Mouse (Mus musculus) adrenal gland, adult 18-20 months (tissue): ENCODE results near the gene Krt72. TPM values are rescaled to one million over a fixed set of nuclear protein-coding genes. Genes with fewer than 3 reads are reported as not detected.

Experiments
- DNase-seq, 2 experiments: peaks; one replicate each; pipeline ENCODE4 v3.0.0; 2021 to 2022; ENCODE audit warnings: low spot score in 2 of 2
- long read RNA-seq, 2 experiments: library from polyadenylated mRNA; stranded (forward); transcript quantifications; one replicate each; pipeline ENCODE4 v2.0.0; 2021
- total RNA-seq, 2 experiments: library from RNA; stranded (reverse); gene quantifications; 1 replicate in 1 of 2; 2 replicates in 1 of 2; pipeline ENCODE4 v1.2.3; 2021

Gene Krt72
- total RNA-seq: not detected
- long read RNA-seq, experiment 1: 0 reads
- long read RNA-seq, experiment 2: 0 reads

- no peak for DNase-seq
Observed at GRCm38 (mm10) chr15:101786360-101786759, at the start of gene Krt72. Gene Krt72 (minus strand): TSS chr15:101786460.

GRCm38 (mm10) chr15:101834784-101835328 lies 48.6 kb upstream of the Krt72 start:
- no peak for DNase-seq

GRCm38 (mm10) chr15:101833131-101833530 lies 46.9 kb upstream of the Krt72 start:
- DNase-seq: peak in 1 of 2 experiments; percentile 16

GRCm38 (mm10) chr15:101829441-101829840 lies 43.2 kb upstream of the Krt72 start:
- DNase-seq: no peak

GRCm38 (mm10) chr15:101821786-101822185 lies 35.5 kb upstream of the Krt72 start:
- no peak for DNase-seq

GRCm38 (mm10) chr15:101817875-101818274 lies 31.6 kb upstream of the Krt72 start, which contains the start of gene Krt2:
Gene Krt2 (minus strand): TSS chr15:101818169.
- DNase-seq: no peak

GRCm38 (mm10) chr15:101803052-101803822 lies 17.0 kb upstream of the Krt72 start:
- no peak for DNase-seq

- no peak for DNase-seq
Observed at GRCm38 (mm10) chr15:101802296-101802835, 16.1 kb upstream of the Krt72 start, which contains the start of gene Krt73. Gene Krt73 (minus strand): TSS chr15:101802346.

- no peak for DNase-seq
Observed at GRCm38 (mm10) chr15:101790867-101791266, 4.6 kb upstream of the Krt72 start.

- DNase-seq: no peak
Observed at GRCm38 (mm10) chr15:101773420-101773819, 12.8 kb downstream of the Krt72 start.

GRCm38 (mm10) chr15:101772711-101773081 lies 13.6 kb downstream of the Krt72 start:
- DNase-seq: peak; percentile 89

GRCm38 (mm10) chr15:101772080-101772710 lies 14.1 kb downstream of the Krt72 start:
- DNase-seq: no peak

- no peak for DNase-seq
Observed at GRCm38 (mm10) chr15:101770226-101770625, 16.0 kb downstream of the Krt72 start.

- no peak for DNase-seq
Observed at GRCm38 (mm10) chr15:101742711-101743110, 43.5 kb downstream of the Krt72 start, which contains the start of gene Krt71. Gene Krt71 (minus strand): TSS chr15:101743109.

GRCm38 (mm10) chr15:101737786-101738185 lies 48.5 kb downstream of the Krt72 start:
- no peak for DNase-seq

GRCm38 (mm10) chr15:101730653-101731052 lies 55.6 kb downstream of the Krt72 start:
- DNase-seq: no peak

Other genes with a start within 250 kb of the Krt72 start
- not detected for gene Krt82, start 235.8 kb downstream of the Krt72 start, total RNA-seq
- gene Krt90, start 223.5 kb downstream of the Krt72 start, total RNA-seq: not detected
- gene Krt75, start 212.6 kb downstream of the Krt72 start, total RNA-seq: not detected
- gene Gm5414, start 158.3 kb downstream of the Krt72 start, total RNA-seq: not detected
- gene Gm5478, start 139.1 kb downstream of the Krt72 start, total RNA-seq: not detected
- not detected for gene Krt6b, start 106.2 kb downstream of the Krt72 start, total RNA-seq
- gene Krt6a, start 92.2 kb downstream of the Krt72 start, total RNA-seq: not detected
- not detected for gene Krt5, start 73.6 kb downstream of the Krt72 start, total RNA-seq
- gene Krt71, start 43.4 kb downstream of the Krt72 start, total RNA-seq: not detected
- gene Krt73, start 15.9 kb upstream of the Krt72 start, total RNA-seq: not detected
- not detected for gene Krt2, start 31.7 kb upstream of the Krt72 start, total RNA-seq
- gene Krt1, start 64.3 kb upstream of the Krt72 start, total RNA-seq: under 1 TPM in 1 of 2 experiments, not detected in 1; 0.56 TPM
- gene Krt77, start 83.2 kb upstream of the Krt72 start, total RNA-seq: not detected
- under 1 TPM in 1 of 2 experiments, not detected in 1; 0.13 TPM for gene Krt76, start 106.5 kb upstream of the Krt72 start, total RNA-seq
- gene Krt4, start 138.3 kb upstream of the Krt72 start, total RNA-seq: not detected
- 1 to 10 TPM in 1 of 2 experiments, under 1 TPM in 1; 0.73 to 3.6 TPM for gene Krt79, start 153.9 kb upstream of the Krt72 start, total RNA-seq
- gene Krt78, start 167.8 kb upstream of the Krt72 start, total RNA-seq: not detected
- gene Krt8, start 218.0 kb upstream of the Krt72 start, total RNA-seq: 1 to 10 TPM in 1 of 2 experiments, under 1 TPM in 1; 0.70 to 1.1 TPM
- gene Krt18, start 241.7 kb upstream of the Krt72 start, total RNA-seq: 1 to 10 TPM; 1.0 to 1.3 TPM